Mouse (Mus musculus): ENCODE data around the gene Zfp628. TPM values are rescaled to one million over a fixed set of nuclear protein-coding genes. Genes with fewer than 3 reads are reported as not detected.

Gene Zfp628
- polyA plus RNA-seq, 1 experiment from 2014 or later = 3.3 TPM

DNA sequence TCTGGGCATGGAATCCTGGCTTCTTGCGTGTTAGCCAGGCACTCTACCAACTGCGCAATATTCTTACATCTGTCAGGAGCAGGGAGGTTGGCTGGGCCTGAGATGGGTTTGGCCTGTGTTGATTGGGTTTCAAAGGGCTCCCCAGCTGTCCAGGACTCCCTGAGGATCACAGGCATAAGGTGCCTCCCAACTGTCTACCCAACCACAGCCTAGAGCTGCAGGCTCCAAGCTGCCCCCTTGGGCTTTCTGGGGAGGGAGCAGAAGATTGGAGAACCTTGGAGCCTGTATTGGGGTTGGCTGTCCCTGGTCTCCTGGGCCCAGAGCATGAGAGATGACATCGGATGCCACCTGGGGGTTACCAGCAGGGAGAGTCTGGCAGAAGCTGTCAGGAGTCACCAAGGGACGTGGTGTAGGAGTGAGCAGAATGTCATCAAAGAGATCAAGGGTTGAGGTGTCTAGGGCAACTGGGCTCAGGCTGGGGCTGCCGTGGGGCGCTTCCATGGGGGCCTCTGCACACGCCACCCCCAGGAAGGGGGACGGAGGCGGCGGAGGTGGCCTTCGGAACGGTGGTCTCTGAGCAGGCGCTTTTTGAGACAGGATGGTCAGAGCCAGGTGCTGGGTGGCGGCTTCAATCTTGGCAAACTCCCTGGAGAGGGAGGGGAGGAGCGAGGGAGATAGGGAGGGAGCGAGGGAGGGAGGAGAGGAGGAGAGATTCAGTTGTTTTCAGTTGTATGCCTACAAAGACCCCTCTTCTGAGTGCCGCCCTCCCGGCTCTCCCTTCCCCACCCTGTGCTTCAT, 16.0 kb upstream of the Zfp628 start:
- Histone ChIP-seq H3K27ac (no peak overlapping the region), H3K36me3 (no peaks in the 10 kb centered on the region), H3K4me2 (peak overlapping the region; percentile 52), H3K9me3 (no peaks in the 10 kb centered on the region), H3K4me1 (peaks cover 5% of the 10 kb centered on the region; the same call in 1 of the 2 replicates), H3K9ac (no peak overlapping the region), H3K27me3 (replicated peaks) (no peaks in the 10 kb centered on the region), H3K4me3 (replicated peaks) (peak overlapping the region; percentile 30)
- WGBS = 14% methylated on average over 18 of the region's 18 CpGs
- ATAC-seq (ENCODE audit: insufficient read depth, low FRiP score, low read depth) = peak; percentile 16

DNA sequence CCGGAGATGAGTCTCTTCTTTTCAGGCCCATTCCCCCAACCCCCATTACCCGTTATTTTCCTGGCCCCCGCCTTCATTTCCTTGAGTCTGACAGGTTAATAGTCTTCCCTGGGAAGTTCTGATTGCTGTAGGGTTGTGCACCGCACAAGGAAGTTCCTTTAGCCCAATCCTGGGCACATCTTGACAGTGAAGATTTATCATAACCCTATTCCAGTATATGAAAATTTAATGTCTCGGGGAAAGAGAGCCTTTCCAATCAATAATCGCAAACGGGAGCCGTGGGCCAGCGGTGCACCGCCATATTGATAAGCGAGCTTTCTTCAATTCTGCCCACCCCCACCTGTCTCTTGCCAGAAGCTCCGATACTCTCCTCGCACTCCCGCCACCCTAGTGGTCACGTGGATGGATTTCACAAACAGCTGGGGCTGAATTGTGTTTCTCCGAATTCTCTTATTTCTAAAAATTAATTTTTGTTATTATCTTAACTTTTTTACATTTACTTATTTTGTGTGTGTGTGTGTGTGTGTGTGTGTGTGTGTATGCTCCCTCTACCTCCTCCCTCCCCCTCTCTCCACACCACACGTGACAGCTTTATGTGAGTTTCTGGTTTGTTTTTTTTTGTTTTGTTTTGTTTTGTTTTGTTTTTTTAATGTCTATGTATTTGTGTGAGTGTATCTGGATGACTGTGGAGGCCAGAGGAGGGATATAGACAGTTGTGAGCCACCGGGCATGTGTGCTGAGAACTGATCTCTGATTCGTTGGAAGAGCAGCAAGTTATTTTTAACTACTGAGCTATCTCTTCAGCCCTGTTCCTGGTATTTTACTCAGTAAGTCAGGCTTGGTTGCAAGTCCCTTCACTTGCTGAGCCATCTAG, 15.1 kb upstream of the Zfp628 start:
- Histone ChIP-seq H3K4me2 (peak overlapping the region; percentile 52), H3K27me3 (replicated peaks) (no peaks in the 10 kb centered on the region), H3K4me3 (replicated peaks) (peak overlapping the region; percentile 30), H3K27ac (no peak overlapping the region), H3K9ac (no peak overlapping the region), H3K9me3 (no peaks in the 10 kb centered on the region), H3K36me3 (no peaks in the 10 kb centered on the region), H3K4me1 (peaks cover 5% of the 10 kb centered on the region; the same call in 1 of the 2 replicates)
- WGBS = 6% methylated on average over 19 of the region's 19 CpGs
- peak; percentile 33; the same call in 1 of the 2 replicates for ATAC-seq (ENCODE audit: insufficient read depth, low FRiP score, low read depth)

DNA sequence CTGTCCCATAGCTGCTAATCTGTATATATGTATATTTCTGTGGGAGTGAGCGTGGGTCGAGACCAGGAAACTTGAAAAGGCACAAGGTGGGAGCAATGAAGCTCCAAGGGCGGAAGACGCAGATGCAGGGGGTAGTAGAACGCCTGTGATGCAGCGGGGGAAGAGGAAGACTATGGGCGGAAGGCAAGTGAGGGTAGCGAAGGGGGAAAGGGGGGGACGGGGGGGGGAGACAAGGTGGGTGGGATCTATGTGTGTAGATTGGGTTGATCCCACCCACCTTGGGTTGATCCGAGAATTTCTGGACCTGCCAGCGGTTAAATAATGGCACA, 14.5 kb upstream of the Zfp628 start:
- Histone ChIP-seq H3K27ac (no peak overlapping the region), H3K9ac (no peak overlapping the region), H3K27me3 (replicated peaks) (no peaks in the 10 kb centered on the region), H3K9me3 (no peaks in the 10 kb centered on the region), H3K4me1 (peaks cover 5% of the 10 kb centered on the region; the same call in 1 of the 2 replicates), H3K36me3 (no peaks in the 10 kb centered on the region), H3K4me3 (replicated peaks) (peak overlapping the region; percentile 30; the same call in 1 of the 2 replicates), H3K4me2 (peak overlapping the region; percentile 52)
- 25% methylated on average over 11 of the region's 11 CpGs for WGBS
- ATAC-seq (ENCODE audit: insufficient read depth, low FRiP score, low read depth) = no peak

DNA sequence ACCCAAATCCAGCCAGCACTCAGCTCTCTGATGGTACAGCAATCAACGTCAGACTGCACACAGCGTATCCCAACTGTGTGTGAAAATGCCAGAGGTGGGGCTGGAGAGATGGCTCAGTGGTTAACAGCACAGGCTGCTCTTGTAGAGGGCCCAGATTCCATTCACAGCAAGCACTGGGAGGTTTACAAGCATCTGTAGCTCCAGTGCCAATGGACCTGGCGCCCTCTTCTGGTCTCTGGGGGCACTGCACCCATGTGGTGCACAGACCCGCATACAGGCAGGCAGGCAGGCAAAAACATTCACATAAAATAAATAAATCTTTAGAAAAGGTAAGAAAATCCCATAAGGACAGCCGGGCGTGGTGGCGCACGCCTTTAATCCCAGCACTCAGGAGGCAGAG, 13.8 kb upstream of the Zfp628 start:
- Histone ChIP-seq H3K36me3 (no peaks in the 10 kb centered on the region), H3K9ac (no peak overlapping the region), H3K9me3 (no peaks in the 10 kb centered on the region), H3K27me3 (replicated peaks) (no peaks in the 10 kb centered on the region), H3K27ac (no peak overlapping the region), H3K4me3 (replicated peaks) (no peak overlapping the region), H3K4me1 (peaks cover 5% of the 10 kb centered on the region; the same call in 1 of the 2 replicates), H3K4me2 (no peak overlapping the region)
- 57% methylated on average over 8 of the region's 8 CpGs for WGBS
- no peak for ATAC-seq (ENCODE audit: insufficient read depth, low FRiP score, low read depth)

DNA sequence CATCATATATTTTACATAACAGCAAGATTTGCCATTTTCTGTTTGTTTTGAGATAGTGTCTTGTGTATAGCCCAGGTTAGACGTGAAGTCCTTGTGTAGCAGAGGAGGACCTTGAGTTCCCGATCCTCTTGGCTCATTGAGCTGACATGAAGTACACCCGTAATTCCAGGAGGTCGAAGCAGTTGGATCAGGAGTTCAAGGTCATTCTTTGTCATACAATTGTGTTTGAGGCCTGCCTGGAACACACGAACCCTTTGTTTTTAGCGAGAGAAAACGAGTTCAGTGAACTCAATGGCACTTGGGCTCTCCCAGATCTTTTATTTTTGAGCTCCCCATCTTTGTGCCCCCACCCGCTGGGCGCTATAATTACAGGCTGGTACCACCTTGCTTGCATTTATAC, 12.6 kb upstream of the Zfp628 start:
- H3K27ac ChIP-seq = no peak overlapping the region
- peaks cover 5% of the 10 kb centered on the region; the same call in 1 of the 2 replicates for H3K4me1 ChIP-seq
- no peak for ATAC-seq (ENCODE audit: insufficient read depth, low FRiP score, low read depth)
- no peak overlapping the region for H3K9ac ChIP-seq
- no peaks in the 10 kb centered on the region for H3K36me3 ChIP-seq
- no peak overlapping the region for H3K4me2 ChIP-seq
- H3K4me3 ChIP-seq (replicated peaks) = no peak overlapping the region
- no peaks in the 10 kb centered on the region for H3K27me3 ChIP-seq (replicated peaks)
- no peaks in the 10 kb centered on the region for H3K9me3 ChIP-seq
- WGBS = 72% methylated on average over 9 of the region's 9 CpGs

DNA sequence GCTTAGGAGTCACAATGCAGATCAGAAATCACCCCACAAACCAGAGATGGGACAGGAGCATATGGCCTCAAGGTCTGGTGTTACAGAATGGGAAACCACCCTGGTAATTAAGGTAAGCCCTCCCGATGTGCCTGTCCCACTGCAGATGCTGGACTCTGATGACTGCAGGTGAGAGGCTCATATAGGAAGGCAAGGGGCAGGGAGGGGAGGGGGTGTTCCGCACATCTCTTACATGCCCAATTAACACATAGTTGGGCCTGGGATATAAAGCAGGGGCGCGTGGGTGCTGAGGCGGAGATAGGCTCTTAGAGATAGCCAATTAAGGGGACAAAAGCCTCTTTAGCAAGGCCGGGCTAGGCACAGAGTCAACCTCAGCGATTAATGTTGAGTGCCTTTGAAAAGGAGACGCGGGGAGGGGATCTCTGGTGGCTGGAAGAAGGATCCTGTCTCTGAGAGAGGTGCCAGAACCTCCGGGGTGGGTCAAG, 8.5 kb upstream of the Zfp628 start, which contains the start of gene Gm36210:
Gene Gm36210 (minus strand): TSS at position 51 of the 485 bp plus-strand sequence.
- no peak within 1 kb of the TSS for H3K4me3 ChIP-seq (replicated peaks)

DNA sequence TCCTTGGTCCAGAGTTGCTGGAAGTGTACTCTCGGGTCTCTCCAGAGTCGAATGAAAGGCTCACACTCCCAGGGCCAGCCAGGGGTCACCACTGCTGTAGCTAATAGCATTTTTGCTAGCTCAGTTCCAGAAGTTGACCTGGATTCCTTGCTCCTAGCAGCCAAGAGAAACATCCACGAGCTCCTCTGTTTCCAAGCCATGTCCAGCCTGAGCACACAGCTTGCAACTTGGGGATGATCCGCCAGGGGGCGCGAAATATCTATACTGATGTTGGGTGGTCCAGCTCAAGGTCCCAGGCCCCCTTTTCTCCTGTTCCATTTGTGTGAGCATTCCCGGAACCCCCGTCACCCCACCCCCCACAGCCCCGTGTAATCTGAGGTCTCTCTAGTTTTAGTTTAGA, 3.5 kb upstream of the Zfp628 start:
- ATAC-seq (ENCODE audit: insufficient read depth, low FRiP score, low read depth) = no peak
- 27% methylated on average over 9 of the region's 9 CpGs for WGBS
- no peaks in the 10 kb centered on the region for H3K36me3 ChIP-seq
- no peak overlapping the region for H3K4me2 ChIP-seq
- H3K9ac ChIP-seq = no peak overlapping the region
- no peaks in the 10 kb centered on the region for H3K27me3 ChIP-seq (replicated peaks)
- H3K4me3 ChIP-seq (replicated peaks) = no peak overlapping the region
- H3K4me1 ChIP-seq = peaks cover 15% of the 10 kb centered on the region
- H3K9me3 ChIP-seq = no peaks in the 10 kb centered on the region
- H3K27ac ChIP-seq = no peak overlapping the region

More for the DNA sequence above, 8.5 kb upstream of the Zfp628 start, which contains the start of gene Gm36210:
- Histone ChIP-seq H3K4me2 (no peak within 1 kb of the TSS), H3K9me3 (no peaks in the 10 kb centered on the region), H3K36me3 (no peaks in the 10 kb centered on the region), H3K9ac (no peak within 1 kb of the TSS), H3K4me1 (no peaks in the 10 kb centered on the region), H3K27me3 (replicated peaks) (no peaks in the 10 kb centered on the region), H3K27ac (no peak within 1 kb of the TSS)
- 66% methylated on average over 10 of the region's 10 CpGs for WGBS
- no peak for ATAC-seq (ENCODE audit: insufficient read depth, low FRiP score, low read depth)

DNA sequence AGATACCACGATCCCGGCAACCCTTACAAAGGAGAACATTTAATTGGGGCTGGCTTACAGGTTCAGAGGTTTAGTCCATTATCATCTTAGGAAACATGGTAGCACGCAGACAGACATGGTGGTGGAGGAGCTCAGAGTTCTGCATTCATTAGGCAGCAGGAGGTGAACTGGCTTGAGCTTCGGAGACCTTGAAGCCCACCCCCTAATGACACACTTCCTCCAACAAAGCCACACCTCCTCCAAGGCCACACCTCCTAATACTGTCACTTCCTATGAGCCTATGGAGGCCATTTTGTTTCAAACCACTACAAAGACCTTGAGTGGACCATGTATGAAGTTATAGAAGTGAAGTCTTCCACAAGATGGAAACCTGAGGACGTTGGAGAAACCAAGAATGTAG, 2.8 kb upstream of the Zfp628 start:
- H3K4me2 ChIP-seq = no peak overlapping the region
- 55% methylated on average over 5 of the region's 5 CpGs for WGBS

DNA sequence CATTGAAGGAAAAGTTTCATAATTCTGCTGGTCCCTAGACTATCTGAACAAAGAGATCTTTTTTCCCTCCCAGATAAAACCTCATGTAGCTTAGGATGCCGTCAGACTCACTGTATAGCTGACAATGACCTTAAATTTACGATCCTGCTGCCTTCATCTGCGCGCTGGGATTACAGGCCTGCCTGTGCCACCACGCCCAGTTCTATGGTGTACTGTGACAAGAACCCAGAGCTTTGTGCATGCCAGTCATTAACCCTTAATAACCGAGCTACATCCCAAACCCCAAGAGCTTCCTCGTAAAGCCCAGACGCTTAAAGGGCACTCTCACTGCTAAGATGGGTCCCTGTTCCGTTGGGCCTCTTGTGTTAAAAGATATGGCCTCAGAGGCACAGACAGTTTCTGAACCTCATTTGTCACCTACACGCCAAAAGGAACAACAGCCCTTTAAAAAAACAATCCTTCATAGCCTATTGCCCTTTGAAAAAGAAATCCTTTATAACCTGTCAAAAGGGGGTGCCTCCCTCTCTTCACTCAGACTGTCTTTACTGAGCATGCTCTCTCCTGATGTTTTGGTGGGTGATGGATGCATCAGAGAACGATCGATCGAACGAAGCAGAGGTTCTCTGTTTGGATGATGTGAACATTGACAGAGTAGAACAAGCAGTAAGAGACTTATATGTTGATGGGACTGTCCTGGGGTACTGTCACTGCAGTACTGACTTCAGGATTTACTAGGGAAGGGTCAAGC, 826 bp downstream of the Zfp628 start:
- no peaks in the 10 kb centered on the region for H3K9me3 ChIP-seq
- peak overlapping the region; percentile 73 for H3K4me2 ChIP-seq
- 11% methylated on average over 14 of the region's 14 CpGs for WGBS
- no peaks in the 10 kb centered on the region for H3K27me3 ChIP-seq (replicated peaks)
- peak overlapping the region; percentile 58 for H3K9ac ChIP-seq
- peaks cover 26% of the 10 kb centered on the region for H3K36me3 ChIP-seq
- peak; percentile 38; the same call in 1 of the 2 replicates for ATAC-seq (ENCODE audit: insufficient read depth, low FRiP score, low read depth)
- peak overlapping the region; percentile 72 for H3K4me3 ChIP-seq (replicated peaks)
- peak overlapping the region; percentile 94 for H3K27ac ChIP-seq
- peaks cover 21% of the 10 kb centered on the region for H3K4me1 ChIP-seq

More for the DNA sequence above, 2.8 kb upstream of the Zfp628 start:
- Histone ChIP-seq H3K27ac (no peak overlapping the region), H3K4me3 (replicated peaks) (no peak overlapping the region), H3K9ac (no peak overlapping the region), H3K36me3 (no peaks in the 10 kb centered on the region), H3K9me3 (no peaks in the 10 kb centered on the region), H3K4me1 (peaks cover 19% of the 10 kb centered on the region), H3K27me3 (replicated peaks) (no peaks in the 10 kb centered on the region)
- ATAC-seq (ENCODE audit: insufficient read depth, low FRiP score, low read depth) = no peak

DNA sequence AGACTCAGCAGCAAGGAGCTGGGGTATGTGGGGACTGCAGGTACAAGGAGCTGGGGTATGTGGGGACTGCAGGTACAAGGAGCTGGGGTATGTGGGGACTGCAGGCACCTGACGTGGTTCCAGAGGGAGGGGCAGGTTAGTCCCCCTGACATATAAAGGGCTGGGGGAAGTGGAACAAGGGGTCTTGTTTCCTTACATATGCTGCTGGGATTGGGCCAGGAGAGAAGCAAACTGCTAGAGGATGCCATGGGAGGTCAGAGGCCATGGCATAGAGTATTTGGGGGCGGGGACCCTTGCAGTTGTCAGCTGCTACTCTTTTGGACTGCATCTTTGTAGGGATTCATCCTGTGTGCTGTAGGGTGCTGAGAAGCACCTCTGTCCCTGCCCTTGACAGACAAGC, 2.5 kb downstream of the Zfp628 start:
- Histone ChIP-seq H3K9me3 (no peaks in the 10 kb centered on the region), H3K27ac (no peak overlapping the region), H3K4me3 (replicated peaks) (no peak overlapping the region), H3K9ac (no peak overlapping the region), H3K36me3 (peaks cover 31% of the 10 kb centered on the region), H3K4me1 (peaks cover 28% of the 10 kb centered on the region), H3K27me3 (replicated peaks) (no peaks in the 10 kb centered on the region), H3K4me2 (no peak overlapping the region)
- no peak for ATAC-seq (ENCODE audit: insufficient read depth, low FRiP score, low read depth)
- 89% methylated on average over 2 of the region's 2 CpGs for WGBS

DNA sequence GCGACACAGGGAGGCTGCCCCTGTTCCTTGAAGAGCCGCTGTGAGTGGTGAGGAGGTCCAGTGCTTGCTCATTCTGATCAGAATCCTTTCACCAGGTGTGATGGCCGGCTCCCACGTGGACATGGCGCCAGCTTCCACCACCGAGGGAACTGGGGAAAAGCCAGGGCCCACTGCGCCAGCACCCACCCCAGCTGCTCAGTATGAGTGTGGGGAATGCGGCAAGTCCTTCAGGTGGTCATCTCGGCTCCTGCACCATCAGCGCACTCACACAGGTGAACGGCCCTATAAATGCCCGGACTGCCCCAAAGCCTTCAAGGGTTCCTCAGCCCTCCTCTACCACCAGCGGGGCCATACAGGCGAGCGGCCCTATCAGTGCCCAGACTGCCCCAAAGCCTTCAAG, 3.7 kb downstream of the Zfp628 start:
- H3K36me3 ChIP-seq = peaks cover 31% of the 10 kb centered on the region
- H3K9ac ChIP-seq = no peak overlapping the region
- H3K4me1 ChIP-seq = peaks cover 40% of the 10 kb centered on the region
- H3K4me3 ChIP-seq (replicated peaks) = no peak overlapping the region
- no peaks in the 10 kb centered on the region for H3K27me3 ChIP-seq (replicated peaks)
- WGBS = 91% methylated on average over 15 of the region's 15 CpGs
- H3K27ac ChIP-seq = no peak overlapping the region
- ATAC-seq (ENCODE audit: insufficient read depth, low FRiP score, low read depth) = no peak
- H3K9me3 ChIP-seq = no peaks in the 10 kb centered on the region
- H3K4me2 ChIP-seq = no peak overlapping the region
